Mouse (Mus musculus) C2C12 (cell line): ENCODE results near the gene Fam3c. TPM values are rescaled to one million over a fixed set of nuclear protein-coding genes. Genes with fewer than 3 reads are reported as not detected.

Experiments used
- H3K27me3 ChIP-seq: one replicate; pipeline ENCODE4 v1.6.1; 2011; ENCODE audit not compliant: control insufficient read depth, insufficient read depth, insufficient read length
- H3K36me3 ChIP-seq: one replicate; pipeline ENCODE4 v1.6.1; 2011; ENCODE audit not compliant: control insufficient read depth, insufficient read depth
- H3K4me3 ChIP-seq: one replicate; pipeline ENCODE4 v1.5.1; 2011; ENCODE audit warnings: mild to moderate bottlenecking, control low read depth; ENCODE audit not compliant: poor library complexity, insufficient read depth, severe bottlenecking
- H3K79me2 ChIP-seq: one replicate; pipeline ENCODE4 v1.6.1; 2011; ENCODE audit not compliant: control insufficient read depth, insufficient read depth
- H3K79me3 ChIP-seq: one replicate; pipeline ENCODE4 v1.6.1; 2011; ENCODE audit warnings: low read depth, control low read depth
- H3ac ChIP-seq: one replicate; pipeline ENCODE3; 2011; ENCODE audit warnings: low read depth; ENCODE audit not compliant: control insufficient read depth, insufficient read length
- CEBPB ChIP-seq: IDR thresholded peaks from one replicate; pipeline ENCODE4 v1.6.1; 2011; ENCODE audit warnings: low read depth, mild to moderate bottlenecking, control low read depth, moderate library complexity
- CTCF ChIP-seq: IDR thresholded peaks from one replicate; pipeline ENCODE4 v1.5.1; 2011; ENCODE audit not compliant: control insufficient read depth, insufficient read depth, insufficient read length
- FOSL1 ChIP-seq: IDR thresholded peaks from one replicate; pipeline ENCODE4 v1.8.0; 2011; ENCODE audit warnings: mild to moderate bottlenecking, low read length; ENCODE audit not compliant: poor library complexity, insufficient read depth, severe bottlenecking
- MAX ChIP-seq: IDR thresholded peaks from one replicate; pipeline ENCODE4 v1.6.1; 2011; ENCODE audit warnings: mild to moderate bottlenecking, control low read depth
- MYOD1 ChIP-seq: IDR thresholded peaks from one replicate; pipeline ENCODE4 v1.6.1; 2011; ENCODE audit warnings: low read depth; ENCODE audit not compliant: control insufficient read depth, insufficient read length
- MYOG ChIP-seq: IDR thresholded peaks from one replicate; pipeline ENCODE4 v1.6.1; 2011; ENCODE audit not compliant: control insufficient read depth, insufficient read length; ENCODE audit errors: extremely low read depth
- USF1 ChIP-seq: IDR thresholded peaks from one replicate; pipeline ENCODE4 v1.6.1; 2011; ENCODE audit warnings: low read depth, mild to moderate bottlenecking, control low read depth, moderate library complexity
- polyA plus RNA-seq: library from polyadenylated mRNA; unstranded; fragments of >200 nt; fragmentation: generic; extraction: Trizol; gene quantifications from one replicate; pipeline ENCODE4 v1.2.1, GENCODE M21; 2012; ENCODE audit warnings: missing spikeins

Gene Fam3c
- polyA plus RNA-seq, 1 experiment = 19.0 TPM

- H3K27me3 ChIP-seq = no peaks in the 10 kb centered on the region
- no peaks in the 10 kb centered on the region for H3K79me2 ChIP-seq
- no peak for TF ChIP-seq MAX
- TF ChIP-seq FOSL1 = no peak
- peaks cover 22% of the 10 kb centered on the region for H3K36me3 ChIP-seq
- no peak overlapping the region for H3ac ChIP-seq
- H3K79me3 ChIP-seq = no peaks in the 10 kb centered on the region
- H3K4me3 ChIP-seq = no peak overlapping the region
Observed at GRCm38 (mm10) chr6:22330169-22330960, 25.7 kb downstream of the Fam3c start.

GRCm38 (mm10) chr6:22327931-22328330, 28.1 kb downstream of the Fam3c start:
- no peak overlapping the region for H3ac ChIP-seq
- H3K27me3 ChIP-seq = no peaks in the 10 kb centered on the region
- H3K79me2 ChIP-seq = no peaks in the 10 kb centered on the region
- peaks cover 30% of the 10 kb centered on the region for H3K36me3 ChIP-seq
- H3K4me3 ChIP-seq = no peak overlapping the region
- no peak for TF ChIP-seq CTCF
- no peak for TF ChIP-seq FOSL1
- no peak for TF ChIP-seq MYOG
- no peak for TF ChIP-seq MAX
- no peak for TF ChIP-seq CEBPB
- no peak for TF ChIP-seq MYOD1
- TF ChIP-seq USF1 = no peak
- no peaks in the 10 kb centered on the region for H3K79me3 ChIP-seq

GRCm38 (mm10) chr6:22327091-22327490, 29.0 kb downstream of the Fam3c start:
- H3ac ChIP-seq = no peak overlapping the region
- no peaks in the 10 kb centered on the region for H3K79me3 ChIP-seq
- TF ChIP-seq CTCF (no peak), MYOG (no peak), USF1 (no peak), MYOD1 (no peak), CEBPB (no peak), MAX (no peak), FOSL1 (no peak)
- no peaks in the 10 kb centered on the region for H3K27me3 ChIP-seq
- no peak overlapping the region for H3K4me3 ChIP-seq
- no peaks in the 10 kb centered on the region for H3K79me2 ChIP-seq
- peaks cover 30% of the 10 kb centered on the region for H3K36me3 ChIP-seq

GRCm38 (mm10) chr6:22326289-22326688, 29.8 kb downstream of the Fam3c start:
- Histone ChIP-seq H3K4me3 (no peak overlapping the region), H3K79me3 (no peaks in the 10 kb centered on the region), H3K27me3 (no peaks in the 10 kb centered on the region), H3K36me3 (peaks cover 30% of the 10 kb centered on the region), H3K79me2 (no peaks in the 10 kb centered on the region), H3ac (no peak overlapping the region)
- no peak for TF ChIP-seq USF1
- TF ChIP-seq CTCF = no peak
- TF ChIP-seq FOSL1 = no peak
- no peak for TF ChIP-seq MYOG
- no peak for TF ChIP-seq MYOD1
- TF ChIP-seq MAX = no peak
- TF ChIP-seq CEBPB = no peak

GRCm38 (mm10) chr6:22325364-22326072, 30.5 kb downstream of the Fam3c start:
- Histone ChIP-seq H3ac (no peak overlapping the region), H3K27me3 (no peaks in the 10 kb centered on the region), H3K36me3 (peaks cover 32% of the 10 kb centered on the region), H3K4me3 (no peak overlapping the region), H3K79me3 (no peaks in the 10 kb centered on the region), H3K79me2 (no peaks in the 10 kb centered on the region)
- TF ChIP-seq MAX = no peak
- TF ChIP-seq CTCF = peak; percentile 80
- TF ChIP-seq MYOG = no peak

GRCm38 (mm10) chr6:22298059-22298458, 58.0 kb downstream of the Fam3c start:
- H3K79me3 ChIP-seq = no peaks in the 10 kb centered on the region
- TF ChIP-seq MYOG = no peak
- no peak for TF ChIP-seq MYOD1
- TF ChIP-seq MAX = no peak
- TF ChIP-seq CTCF = no peak
- no peak for TF ChIP-seq USF1
- no peak for TF ChIP-seq FOSL1
- no peak for TF ChIP-seq CEBPB
- H3K36me3 ChIP-seq = no peaks in the 10 kb centered on the region
- no peak overlapping the region for H3ac ChIP-seq
- no peak overlapping the region for H3K4me3 ChIP-seq
- H3K79me2 ChIP-seq = no peaks in the 10 kb centered on the region
- H3K27me3 ChIP-seq = no peaks in the 10 kb centered on the region
